Mouse (Mus musculus): ENCODE data around the gene Rgs1. TPM values are rescaled to one million over a fixed set of nuclear protein-coding genes. Genes with fewer than 3 reads are reported as not detected.

Rgs1 gene
- total RNA-seq (2022), result 1 to 10 TPM in 3 of 4 experiments, not detected in 1; 1.4 to 5.6 (median 3.6) TPM

- no peak for DNase-seq (ENCODE audit: low spot score in 2 of 2)
Measured at GRCm38 (mm10) chr1:144248923-144249322, at the start of gene Rgs1. Gene Rgs1 (minus strand): TSS chr1:144249242.

GRCm38 (mm10) chr1:144283020-144284014 is 34.3 kb upstream of the Rgs1 start:
- DNase-seq (ENCODE audit: low spot score in 2 of 2), result no peak

- DNase-seq (ENCODE audit: low spot score in 2 of 2), result no peak
Measured at GRCm38 (mm10) chr1:144280056-144280455, 31.0 kb upstream of the Rgs1 start.

- DNase-seq (ENCODE audit: low spot score in 2 of 2), result no peak
Measured at GRCm38 (mm10) chr1:144272991-144273390, 23.9 kb upstream of the Rgs1 start.

- DNase-seq (ENCODE audit: low spot score in 2 of 2), result no peak
Measured at GRCm38 (mm10) chr1:144269112-144269511, 20.1 kb upstream of the Rgs1 start.

- DNase-seq (ENCODE audit: low spot score in 2 of 2), result no peak
Measured at GRCm38 (mm10) chr1:144267471-144268470, 18.7 kb upstream of the Rgs1 start.

GRCm38 (mm10) chr1:144264000-144264399 is 15.0 kb upstream of the Rgs1 start:
- DNase-seq (ENCODE audit: low spot score in 2 of 2), result no peak

GRCm38 (mm10) chr1:144262008-144262407 is 13.0 kb upstream of the Rgs1 start:
- DNase-seq (ENCODE audit: low spot score in 2 of 2), result no peak

GRCm38 (mm10) chr1:144258779-144259178 is 9.7 kb upstream of the Rgs1 start:
- no peak for DNase-seq (ENCODE audit: low spot score in 2 of 2)

GRCm38 (mm10) chr1:144256556-144257331 is 7.7 kb upstream of the Rgs1 start:
- no peak for DNase-seq (ENCODE audit: low spot score in 2 of 2)

GRCm38 (mm10) chr1:144248206-144248605 is 836 bp downstream of the Rgs1 start:
- DNase-seq (ENCODE audit: low spot score in 2 of 2), result no peak

GRCm38 (mm10) chr1:144247382-144247781 is 1.7 kb downstream of the Rgs1 start:
- no peak for DNase-seq (ENCODE audit: low spot score in 2 of 2)

GRCm38 (mm10) chr1:144243511-144243910 is 5.5 kb downstream of the Rgs1 start:
- DNase-seq (ENCODE audit: low spot score in 2 of 2), result peak in 1 of 2 experiments; percentile 5

GRCm38 (mm10) chr1:144239195-144239594 is 9.8 kb downstream of the Rgs1 start:
- DNase-seq (ENCODE audit: low spot score in 2 of 2), result no peak

- DNase-seq (ENCODE audit: low spot score in 2 of 2), result no peak
Measured at GRCm38 (mm10) chr1:144215230-144215629, 33.8 kb downstream of the Rgs1 start.

GRCm38 (mm10) chr1:144210912-144211311 is 38.1 kb downstream of the Rgs1 start:
- DNase-seq (ENCODE audit: low spot score in 2 of 2), result no peak

- DNase-seq (ENCODE audit: low spot score in 2 of 2), result no peak
Measured at GRCm38 (mm10) chr1:144206281-144207061, 42.6 kb downstream of the Rgs1 start.

- no peak for DNase-seq (ENCODE audit: low spot score in 2 of 2)
Measured at GRCm38 (mm10) chr1:144204766-144205165, 44.3 kb downstream of the Rgs1 start.

GRCm38 (mm10) chr1:144202939-144203338 is 46.1 kb downstream of the Rgs1 start:
- DNase-seq (ENCODE audit: low spot score in 2 of 2), result no peak

- no peak for DNase-seq (ENCODE audit: low spot score in 2 of 2)
Measured at GRCm38 (mm10) chr1:144200496-144200895, 48.5 kb downstream of the Rgs1 start.

All from layer of hippocampus, adult 8-10 months (tissue).